Mouse (Mus musculus) CH12.LX (cell line): ENCODE measurements at regions not wholly inside any gene's neighbourhood (a gene's known extent, or its start where the extent isn't known, plus 50 kb on each side); places are given as distances from the start of the nearest gene placed in this dataset.

Source experiments
- DNase-seq: peaks from one replicate; pipeline ENCODE4 v3.0.0-alpha.2; 2013; ENCODE audit errors: extremely low read depth
- H3K27ac ChIP-seq: 2 replicates; pipeline ENCODE4 v1.5.1; 2012; ENCODE audit warnings: low read depth, mild to moderate bottlenecking, control low read depth, moderate library complexity; ENCODE audit not compliant: insufficient read depth
- H3K27me3 ChIP-seq: replicated peaks from 2 replicates; pipeline ENCODE3; 2012; ENCODE audit warnings: inconsistent platforms
- H3K36me3 ChIP-seq, 2 experiments: replicated peaks in 1 of 2; 2 replicates each; pipeline versions ENCODE3 to v1.6.1; 2012; ENCODE audit warnings: inconsistent platforms in 1 of 2, low read length in 1 of 2, mild to moderate bottlenecking in 1 of 2, mixed read lengths in 1 of 2, moderate library complexity in 1 of 2; ENCODE audit not compliant: control insufficient read depth in 1 of 2, insufficient read depth in 1 of 2
- H3K4me1 ChIP-seq, 2 experiments: 2 replicates each; pipeline ENCODE4 v1.6.1; 2012; ENCODE audit warnings: inconsistent platforms in 1 of 2, moderate library complexity in 1 of 2; ENCODE audit not compliant: insufficient read depth in 2 of 2, control insufficient read depth in 1 of 2
- H3K4me2 ChIP-seq: 2 replicates; pipeline ENCODE4 v1.6.1; 2012; ENCODE audit warnings: low read depth, mild to moderate bottlenecking, control low read depth; ENCODE audit not compliant: poor library complexity, insufficient read depth, severe bottlenecking
- H3K4me3 ChIP-seq, 3 experiments: fragments of 150-350 bp in 1 of 3; sonication (generic) in 1 of 3; replicated peaks in 1 of 3; 2 replicates each; pipeline versions ENCODE3 to v1.5.1; 2011 to 2012; ENCODE audit warnings: low read depth in 2 of 3, low read length in 2 of 3, mild to moderate bottlenecking in 2 of 3, moderate library complexity in 2 of 3, control low read depth in 1 of 3, improper control_type of control experiment in 1 of 3, inconsistent platforms in 1 of 3, mixed read lengths in 1 of 3; ENCODE audit not compliant: poor library complexity in 1 of 3
- H3K79me2 ChIP-seq: replicated peaks from 2 replicates; pipeline ENCODE4 v1.6.1; 2012; ENCODE audit warnings: mild to moderate bottlenecking, moderate library complexity; ENCODE audit not compliant: control insufficient read depth, poor library complexity, insufficient read depth, severe bottlenecking; ENCODE audit errors: extremely low read depth
- H3K9ac ChIP-seq: 2 replicates; pipeline ENCODE4 v1.6.1; 2012; ENCODE audit warnings: low read depth, mild to moderate bottlenecking, control low read depth, moderate library complexity; ENCODE audit not compliant: insufficient read depth
- H3K9me3 ChIP-seq: replicated peaks from 2 replicates; pipeline ENCODE3; 2012; ENCODE audit warnings: low read length, inconsistent platforms, mixed read lengths
- BHLHE40 ChIP-seq: IDR thresholded peaks from 2 replicates; pipeline ENCODE4 v1.6.1; 2011; ENCODE audit warnings: mild to moderate bottlenecking, low read depth, low read length, improper control_type of control experiment
- CHD1 ChIP-seq: IDR thresholded peaks from 2 replicates; pipeline ENCODE4 v1.6.1; 2012; ENCODE audit warnings: low read depth, low read length, improper control_type of control experiment, inconsistent platforms
- CTCF ChIP-seq, 2 experiments: IDR thresholded peaks in 1 of 2; conservative IDR thresholded peaks in 1 of 2; 2 replicates each; pipeline ENCODE4 v1.5.1; 2011 to 2012; ENCODE audit warnings: low read depth in 2 of 2, low read length in 2 of 2, improper control_type of control experiment in 1 of 2, inconsistent platforms in 1 of 2, mild to moderate bottlenecking in 1 of 2, moderate library complexity in 1 of 2
- E2F4 ChIP-seq: IDR thresholded peaks from 2 replicates; pipeline ENCODE4 v1.6.1; 2011; ENCODE audit warnings: low read depth, low read length, improper control_type of control experiment; ENCODE audit not compliant: insufficient replicate concordance
- ELF1 ChIP-seq: IDR thresholded peaks from 2 replicates; pipeline ENCODE4 v1.6.1; 2014; ENCODE audit warnings: low read depth, mild to moderate bottlenecking, inconsistent platforms, low read length, improper control_type of control experiment
- ETS1 ChIP-seq: conservative IDR thresholded peaks from 2 replicates; pipeline ENCODE4 v1.6.1; 2012; ENCODE audit warnings: low read depth, mild to moderate bottlenecking, inconsistent platforms, low read length, improper control_type of control experiment, moderate library complexity
- JUN ChIP-seq: IDR thresholded peaks from 2 replicates; pipeline ENCODE4 v1.6.1; 2011; ENCODE audit warnings: low read depth, mild to moderate bottlenecking, low read length, improper control_type of control experiment, moderate library complexity; ENCODE audit not compliant: insufficient read depth
- MAFK ChIP-seq: IDR thresholded peaks from 2 replicates; pipeline ENCODE4 v1.6.1; 2011; ENCODE audit warnings: low read length, improper control_type of control experiment; ENCODE audit not compliant: insufficient replicate concordance
- MAX ChIP-seq: IDR thresholded peaks from 2 replicates; pipeline ENCODE4 v1.6.1; 2011; ENCODE audit warnings: low read length, improper control_type of control experiment
- MAZ ChIP-seq: IDR thresholded peaks from 2 replicates; pipeline ENCODE4 v1.6.1; 2012; ENCODE audit warnings: low read depth, mild to moderate bottlenecking, inconsistent platforms, low read length, improper control_type of control experiment, moderate library complexity
- MEF2A ChIP-seq: IDR thresholded peaks from 2 replicates; pipeline ENCODE4 v1.6.1; 2014; ENCODE audit warnings: low read depth, mild to moderate bottlenecking, inconsistent platforms, low read length, improper control_type of control experiment, borderline replicate concordance
- MXI1 ChIP-seq: IDR thresholded peaks from 2 replicates; pipeline ENCODE4 v1.6.1; 2011; ENCODE audit warnings: mild to moderate bottlenecking, low read depth, low read length, improper control_type of control experiment
- MYC ChIP-seq: IDR thresholded peaks from 2 replicates; pipeline ENCODE4 v1.6.1; 2011; ENCODE audit warnings: low read depth, mild to moderate bottlenecking, improper control_type of control experiment, low read length
- NELFE ChIP-seq: IDR thresholded peaks from 2 replicates; pipeline ENCODE4 v1.6.1; 2011; ENCODE audit warnings: low read depth, low read length, improper control_type of control experiment
- POLR2A ChIP-seq: IDR thresholded peaks from 2 replicates; pipeline ENCODE4 v1.6.1; 2011; ENCODE audit warnings: low read depth, mild to moderate bottlenecking, improper control_type of control experiment, low read length
- RAD21 ChIP-seq: IDR thresholded peaks from 2 replicates; pipeline ENCODE4 v1.6.1; 2011; ENCODE audit warnings: low read depth, mild to moderate bottlenecking, low read length, improper control_type of control experiment, moderate library complexity
- RCOR1 ChIP-seq: conservative IDR thresholded peaks from 2 replicates; pipeline ENCODE4 v1.6.1; 2012; ENCODE audit warnings: low read depth, mild to moderate bottlenecking, inconsistent platforms, low read length, improper control_type of control experiment
- SIN3A ChIP-seq: IDR thresholded peaks from 2 replicates; pipeline ENCODE4 v1.6.1; 2012; ENCODE audit warnings: low read length, improper control_type of control experiment, inconsistent platforms
- USF1 ChIP-seq: IDR thresholded peaks from 2 replicates; pipeline ENCODE4 v1.6.1; 2014; ENCODE audit warnings: low read depth, mild to moderate bottlenecking, inconsistent platforms, low read length, improper control_type of control experiment
- ZC3H11A ChIP-seq: IDR thresholded peaks from 2 replicates; pipeline ENCODE4 v1.6.1; 2012; ENCODE audit warnings: low read depth, mild to moderate bottlenecking, inconsistent platforms, low read length, improper control_type of control experiment
- ZKSCAN1 ChIP-seq: IDR thresholded peaks from 2 replicates; pipeline ENCODE4 v1.6.1; 2012; ENCODE audit warnings: low read depth, inconsistent platforms, low read length, improper control_type of control experiment, borderline replicate concordance
- ZMIZ1 ChIP-seq: IDR thresholded peaks from 2 replicates; pipeline ENCODE4 v1.6.1; 2012; ENCODE audit warnings: low read depth, mild to moderate bottlenecking, inconsistent platforms, low read length, improper control_type of control experiment
- ZNF384 ChIP-seq: IDR thresholded peaks from 2 replicates; pipeline ENCODE4 v1.6.1; 2012; ENCODE audit warnings: low read depth, low read length, improper control_type of control experiment, inconsistent platforms
- dilution Hi-C: fragments of 300-500 bp; cut with MboI; formaldehyde crosslinking; loops from 2 replicates; pipeline ENCODE4 v1.14.3; 2020; ENCODE audit warnings: low sequenced_read_pairs; ENCODE audit not compliant: extremely low pct_unique_long_range_greater_than_20kb, extremely low pct_ligation_motif_present
- in situ Hi-C: fragments of 300-500 bp; cut with MboI; formaldehyde crosslinking; loops from 3 replicates; pipeline ENCODE4 v1.14.3; 2019; ENCODE audit warnings: low sequenced_read_pairs, low pct_ligation_motif_present, low pct_unique_long_range_greater_than_20kb, mixed read lengths

GRCm38 (mm10) chr13:44147841-44148240 is 363.3 kb downstream of the Cd83 start:
- no peaks in the 10 kb centered on the region for H3K79me2 ChIP-seq
- H3K4me3 ChIP-seq: no peak overlapping the region
- dilution Hi-C loops: no loop called here
- H3K27me3 ChIP-seq: no peaks in the 10 kb centered on the region
- TF ChIP-seq MYC (no peak), BHLHE40 (no peak), JUN (no peak), CTCF (conservative IDR thresholded peaks at IDR 0.05 in 1 of 2, IDR thresholded peaks at IDR 0.05 in 1 of 2; ENCODE audit: low read depth in 2 of 2, low read length in 2 of 2) (peak in 1 of 2 experiments; percentile 16; a peak in 1 of 4 replicates), USF1 (no peak)
- no peak for DNase-seq
- peaks cover 0 to 8% of the 10 kb centered on the region in 2 experiments; a peak in 1 of 4 replicates for H3K4me1 ChIP-seq
- in situ Hi-C loops: no loop called here
- no peak overlapping the region for H3K4me2 ChIP-seq
- no peak overlapping the region for H3K27ac ChIP-seq
- H3K9ac ChIP-seq: no peak overlapping the region
- peaks cover 17% of the 10 kb centered on the region for H3K9me3 ChIP-seq
- no peaks in the 10 kb centered on the region for H3K36me3 ChIP-seq

GRCm38 (mm10) chr13:44149499-44149898 is 364.9 kb downstream of the Cd83 start:
- in situ Hi-C loops: no loop called here
- dilution Hi-C loops: no loop called here
- DNase-seq: no peak
- Histone ChIP-seq H3K9ac (no peak overlapping the region), H3K4me2 (no peak overlapping the region), H3K4me3 (no peak overlapping the region), H3K9me3 (peaks cover 16% of the 10 kb centered on the region), H3K79me2 (no peaks in the 10 kb centered on the region), H3K4me1 (peaks cover 0 to 12% of the 10 kb centered on the region in 2 experiments; a peak in 2 of 4 replicates), H3K36me3 (no peaks in the 10 kb centered on the region), H3K27me3 (no peaks in the 10 kb centered on the region), H3K27ac (no peak overlapping the region)
- TF ChIP-seq RAD21 (no peak), POLR2A (no peak), ELF1 (no peak), ZMIZ1 (no peak), MXI1 (no peak), ZKSCAN1 (no peak), SIN3A (no peak)

DNA sequence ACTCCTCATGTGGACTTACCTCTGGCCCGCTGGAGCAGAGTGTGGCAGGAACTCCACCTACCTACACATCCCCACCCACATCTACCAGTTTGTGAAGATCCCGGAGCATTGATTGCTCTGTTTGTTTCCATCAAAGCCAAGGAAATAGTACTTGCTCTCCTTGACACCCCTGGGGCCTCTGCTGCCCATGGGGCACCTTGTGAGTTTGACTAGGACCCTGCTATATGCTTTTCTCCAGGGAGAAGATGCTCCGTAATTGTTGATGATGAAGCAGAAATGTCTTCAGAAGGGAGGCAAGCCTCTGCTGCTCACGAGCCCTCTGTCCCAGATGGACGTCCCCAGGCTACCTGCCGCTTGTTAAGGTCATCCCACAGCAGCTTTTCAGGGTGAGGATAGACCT is 367.0 kb downstream of the Cd83 start:
- no peak for TF ChIP-seq JUN
- no peak for TF ChIP-seq POLR2A
- TF ChIP-seq USF1: no peak
- TF ChIP-seq MYC: no peak
- no peak for TF ChIP-seq MXI1
- TF ChIP-seq ZC3H11A: no peak
- TF ChIP-seq MEF2A: no peak
- TF ChIP-seq MAX: no peak
- no peak for TF ChIP-seq ZNF384
- no peak for TF ChIP-seq MAFK
- TF ChIP-seq NELFE: no peak
- no peak for TF ChIP-seq E2F4
- TF ChIP-seq RCOR1: no peak
- no peak for TF ChIP-seq CHD1
- TF ChIP-seq MAZ: no peak
- TF ChIP-seq ZKSCAN1: no peak
- no peak for TF ChIP-seq ETS1
- Histone ChIP-seq H3K27me3 (no peaks in the 10 kb centered on the region), H3K9ac (no peak overlapping the region), H3K4me1 (peaks cover 0 to 12% of the 10 kb centered on the region in 2 experiments; a peak in 2 of 4 replicates), H3K27ac (no peak overlapping the region), H3K9me3 (peaks cover 4% of the 10 kb centered on the region), H3K4me2 (no peak overlapping the region), H3K79me2 (no peaks in the 10 kb centered on the region), H3K4me3 (no peak overlapping the region), H3K36me3 (no peaks in the 10 kb centered on the region)
- no peak for DNase-seq
- dilution Hi-C loops (no loop called here), in situ Hi-C loops (no loop called here)
